Mouse (Mus musculus) kidney, embryonic 15.5 days (tissue): ENCODE measurements around the gene Pdpn. TPM values are rescaled to one million over a fixed set of nuclear protein-coding genes. Genes with fewer than 3 reads are reported as not detected.

Experiments used
- ATAC-seq: fragments of 200-750 bp; cut with Nextera tagmentation; replicated peaks from 2 replicates; pipeline ENCODE4 v1.8.0; 2017; ENCODE audit warnings: moderate TSS enrichment; ENCODE audit not compliant: low FRiP score
- H3K27ac ChIP-seq: fragments of 300-500 bp; sonication (generic); 2 replicates; pipeline ENCODE4 v1.5.1; 2015; ENCODE audit warnings: mild to moderate bottlenecking, inconsistent platforms
- H3K27me3 ChIP-seq: fragments of 300-500 bp; sonication (generic); 2 replicates; pipeline ENCODE4 v1.6.1; 2015; ENCODE audit warnings: inconsistent platforms
- H3K36me3 ChIP-seq: fragments of 300-500 bp; sonication (generic); 2 replicates; pipeline ENCODE4 v1.6.1; 2015; ENCODE audit warnings: inconsistent platforms
- H3K4me1 ChIP-seq: fragments of 300-500 bp; sonication (generic); 2 replicates; pipeline ENCODE4 v1.6.1; 2015; ENCODE audit warnings: inconsistent platforms
- H3K4me2 ChIP-seq: fragments of 300-500 bp; sonication (generic); 2 replicates; pipeline ENCODE4 v1.6.1; 2015; ENCODE audit warnings: moderate library complexity, mild to moderate bottlenecking, inconsistent platforms
- H3K4me3 ChIP-seq: fragments of 300-500 bp; sonication (generic); replicated peaks from 2 replicates; pipeline ENCODE4 v1.5.1; 2015; ENCODE audit warnings: mild to moderate bottlenecking, inconsistent platforms
- H3K9ac ChIP-seq: fragments of 300-500 bp; sonication (generic); 2 replicates; pipeline ENCODE4 v1.6.1; 2015; ENCODE audit warnings: mild to moderate bottlenecking, inconsistent platforms
- H3K9me3 ChIP-seq: fragments of 300-500 bp; sonication (generic); replicated peaks from 2 replicates; pipeline ENCODE4 v1.6.1; 2016; ENCODE audit warnings: inconsistent platforms
- WGBS: fragments of 180-500 bp; shearing (Covaris S2); methylation state at CpG from one replicate; pipeline ENCODE4 v1.1.7; 2015; ENCODE audit warnings: mixed read lengths; 5-methylcytosine and 5-hydroxymethylcytosine counted together
- polyA plus RNA-seq: library from polyadenylated mRNA; unstranded; fragments of >200 nt; fragmentation: Nextera tagmentation; extraction: Ambion mirVana; gene quantifications from 2 replicates; pipeline ENCODE4 v1.2.1, GENCODE M21; 2015

The Pdpn gene
- polyA plus RNA-seq, 1 experiment from 2014 or later, result 50.0 TPM

- Histone ChIP-seq H3K4me3 (no peak overlapping the region), H3K4me1 (peaks cover 10% of the 10 kb centered on the region; the same call in 1 of the 2 replicates), H3K36me3 (no peaks in the 10 kb centered on the region), H3K4me2 (peak overlapping the region; percentile 61), H3K9me3 (no peaks in the 10 kb centered on the region), H3K27ac (no peak overlapping the region), H3K9ac (no peak overlapping the region), H3K27me3 (no peaks in the 10 kb centered on the region)
- ATAC-seq, result peak; percentile 44; the same call in 1 of the 2 replicates
- 15% methylated on average over 9 of the region's 11 CpGs for WGBS
These were observed 25.0 kb upstream of the Pdpn start for GRCm38 (mm10) chr4:143324176-143324924.

GRCm38 (mm10) chr4:143313299-143313698, 13.9 kb upstream of the Pdpn start:
- no peak for ATAC-seq
- 56% methylated on average over 6 of the region's 6 CpGs for WGBS
- Histone ChIP-seq H3K27me3 (no peaks in the 10 kb centered on the region), H3K9me3 (no peaks in the 10 kb centered on the region), H3K27ac (no peak overlapping the region), H3K4me2 (no peak overlapping the region), H3K4me1 (no peaks in the 10 kb centered on the region), H3K36me3 (no peaks in the 10 kb centered on the region), H3K9ac (no peak overlapping the region), H3K4me3 (no peak overlapping the region)

DNA sequence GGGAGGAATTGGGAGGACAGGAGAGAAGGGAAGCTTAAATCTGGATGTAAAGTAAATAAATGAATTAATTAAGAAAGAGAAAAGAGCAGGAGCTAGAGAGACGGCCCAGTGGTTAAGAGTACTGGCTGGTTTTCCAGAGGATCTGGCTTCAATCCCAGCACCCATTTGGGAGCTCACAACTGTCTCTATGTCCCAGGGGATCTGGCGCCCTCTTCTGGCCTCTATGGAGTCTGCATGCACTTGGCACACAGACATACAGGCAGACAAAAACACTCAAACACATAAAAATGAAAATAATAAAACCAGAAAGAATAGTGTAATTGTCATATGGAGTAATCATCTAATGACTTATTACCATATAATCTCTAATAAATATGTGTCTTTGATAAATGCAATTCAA, 12.0 kb upstream of the Pdpn start:
- no peak overlapping the region for H3K4me3 ChIP-seq
- WGBS, result 63% methylated on average over 2 of the region's 2 CpGs
- H3K9ac ChIP-seq, result no peak overlapping the region
- ATAC-seq, result no peak
- H3K9me3 ChIP-seq, result no peaks in the 10 kb centered on the region
- H3K27ac ChIP-seq, result no peak overlapping the region
- no peaks in the 10 kb centered on the region for H3K27me3 ChIP-seq
- no peaks in the 10 kb centered on the region for H3K4me1 ChIP-seq
- no peak overlapping the region for H3K4me2 ChIP-seq
- H3K36me3 ChIP-seq, result no peaks in the 10 kb centered on the region

GRCm38 (mm10) chr4:143305987-143306772, 6.8 kb upstream of the Pdpn start:
- Histone ChIP-seq H3K9me3 (no peaks in the 10 kb centered on the region), H3K9ac (no peak overlapping the region), H3K4me3 (no peak overlapping the region), H3K4me2 (no peak overlapping the region), H3K4me1 (peaks cover 9% of the 10 kb centered on the region), H3K27ac (no peak overlapping the region), H3K36me3 (no peaks in the 10 kb centered on the region), H3K27me3 (no peaks in the 10 kb centered on the region)
- WGBS, result 53% methylated on average over 5 of the region's 5 CpGs
- ATAC-seq, result no peak

- H3K9me3 ChIP-seq, result no peaks in the 10 kb centered on the region
- H3K4me1 ChIP-seq, result peaks cover 20% of the 10 kb centered on the region
- H3K9ac ChIP-seq, result no peak overlapping the region
- 90% methylated on average over 4 of the region's 4 CpGs for WGBS
- H3K36me3 ChIP-seq, result no peaks in the 10 kb centered on the region
- no peak overlapping the region for H3K4me3 ChIP-seq
- no peak for ATAC-seq
- H3K27ac ChIP-seq, result no peak overlapping the region
- H3K4me2 ChIP-seq, result no peak overlapping the region
- H3K27me3 ChIP-seq, result peaks cover 5% of the 10 kb centered on the region; the same call in 1 of the 2 replicates
These were observed 5.7 kb upstream of the Pdpn start for GRCm38 (mm10) chr4:143305031-143305430.

- H3K27ac ChIP-seq, result no peak overlapping the region
- ATAC-seq, result no peak
- peaks cover 7% of the 10 kb centered on the region; the same call in 1 of the 2 replicates for H3K27me3 ChIP-seq
- no peaks in the 10 kb centered on the region for H3K9me3 ChIP-seq
- H3K4me1 ChIP-seq, result peaks cover 41% of the 10 kb centered on the region
- no peak overlapping the region for H3K4me3 ChIP-seq
- H3K36me3 ChIP-seq, result no peaks in the 10 kb centered on the region
- H3K9ac ChIP-seq, result no peak overlapping the region
- H3K4me2 ChIP-seq, result no peak overlapping the region
- 65% methylated on average over 11 of the region's 11 CpGs for WGBS
These were observed 3.0 kb upstream of the Pdpn start for GRCm38 (mm10) chr4:143302279-143302890.

GRCm38 (mm10) chr4:143301875-143302274, 2.5 kb upstream of the Pdpn start:
- Histone ChIP-seq H3K9ac (no peak overlapping the region), H3K9me3 (no peaks in the 10 kb centered on the region), H3K4me3 (no peak overlapping the region), H3K4me1 (peaks cover 46% of the 10 kb centered on the region), H3K4me2 (no peak overlapping the region), H3K27me3 (peaks cover 7% of the 10 kb centered on the region; the same call in 1 of the 2 replicates), H3K27ac (no peak overlapping the region), H3K36me3 (no peaks in the 10 kb centered on the region)
- no peak for ATAC-seq
- 60% methylated on average over 4 of the region's 4 CpGs for WGBS

GRCm38 (mm10) chr4:143301042-143301441, 1.7 kb upstream of the Pdpn start:
- no peak for ATAC-seq
- no peaks in the 10 kb centered on the region for H3K36me3 ChIP-seq
- H3K4me1 ChIP-seq, result peaks cover 53% of the 10 kb centered on the region
- peaks cover 7% of the 10 kb centered on the region; the same call in 1 of the 2 replicates for H3K27me3 ChIP-seq
- 24% methylated on average over 5 of the region's 5 CpGs for WGBS
- no peak overlapping the region for H3K9ac ChIP-seq
- no peak overlapping the region for H3K27ac ChIP-seq
- H3K4me2 ChIP-seq, result peak overlapping the region; percentile 66
- H3K4me3 ChIP-seq, result peak overlapping the region; percentile 49
- H3K9me3 ChIP-seq, result no peaks in the 10 kb centered on the region

GRCm38 (mm10) chr4:143300113-143300688, 837 bp upstream of the Pdpn start:
- WGBS, result 8% methylated on average over 12 of the region's 12 CpGs
- no peak for ATAC-seq
- H3K27ac ChIP-seq, result peak overlapping the region; percentile 48; the same call in 1 of the 2 replicates
- no peaks in the 10 kb centered on the region for H3K36me3 ChIP-seq
- H3K9ac ChIP-seq, result peak overlapping the region; percentile 39
- H3K9me3 ChIP-seq, result no peaks in the 10 kb centered on the region
- H3K4me2 ChIP-seq, result peak overlapping the region; percentile 66
- H3K4me3 ChIP-seq, result peak overlapping the region; percentile 49
- H3K27me3 ChIP-seq, result peaks cover 7% of the 10 kb centered on the region; the same call in 1 of the 2 replicates
- peaks cover 61% of the 10 kb centered on the region for H3K4me1 ChIP-seq

DNA sequence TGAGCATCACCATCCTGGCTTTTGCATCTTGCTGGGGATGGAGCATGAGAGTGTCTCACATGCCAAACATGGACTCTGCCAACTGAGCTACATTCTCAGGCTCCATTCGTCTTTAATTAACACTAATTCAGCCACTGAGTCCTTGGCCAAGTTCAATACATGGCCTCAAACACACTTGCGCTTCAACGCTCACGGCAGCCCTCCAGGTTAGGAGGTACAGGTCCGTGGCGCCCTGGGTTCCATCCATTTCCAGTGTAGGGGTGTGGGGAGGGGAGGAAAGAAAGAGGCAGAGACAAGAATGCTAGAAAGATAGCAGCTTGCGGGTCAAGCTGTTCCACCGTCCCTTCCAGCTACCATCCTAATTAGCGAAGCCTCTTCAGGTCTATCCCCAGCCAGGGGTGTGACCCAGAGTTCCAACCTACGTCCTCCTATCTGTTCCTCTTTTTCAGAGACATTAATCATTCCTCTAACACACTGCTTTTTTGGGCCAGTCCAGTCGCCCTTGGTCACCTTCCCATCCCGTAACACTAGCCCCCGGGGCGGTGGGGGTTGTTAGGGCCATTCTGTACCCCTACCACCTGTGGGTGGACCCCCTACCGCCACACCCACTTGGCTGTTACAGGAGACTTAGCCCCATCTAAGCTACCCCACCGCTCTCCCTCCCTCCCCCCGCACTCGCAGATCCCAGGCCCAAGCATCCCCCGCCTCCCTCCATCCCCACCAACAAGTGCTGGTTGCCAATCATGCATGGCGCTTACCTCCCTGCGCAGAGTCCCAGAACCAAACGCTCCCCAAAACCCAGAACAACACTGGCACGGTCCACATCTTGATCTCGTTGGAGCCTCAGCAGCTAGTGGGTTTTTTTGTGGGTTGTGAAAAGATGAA, 691 bp downstream of the Pdpn start:
- peak overlapping the region; percentile 87 for H3K27ac ChIP-seq
- peaks cover 72% of the 10 kb centered on the region for H3K4me1 ChIP-seq
- WGBS, result 5% methylated on average over 24 of the region's 24 CpGs

DNA sequence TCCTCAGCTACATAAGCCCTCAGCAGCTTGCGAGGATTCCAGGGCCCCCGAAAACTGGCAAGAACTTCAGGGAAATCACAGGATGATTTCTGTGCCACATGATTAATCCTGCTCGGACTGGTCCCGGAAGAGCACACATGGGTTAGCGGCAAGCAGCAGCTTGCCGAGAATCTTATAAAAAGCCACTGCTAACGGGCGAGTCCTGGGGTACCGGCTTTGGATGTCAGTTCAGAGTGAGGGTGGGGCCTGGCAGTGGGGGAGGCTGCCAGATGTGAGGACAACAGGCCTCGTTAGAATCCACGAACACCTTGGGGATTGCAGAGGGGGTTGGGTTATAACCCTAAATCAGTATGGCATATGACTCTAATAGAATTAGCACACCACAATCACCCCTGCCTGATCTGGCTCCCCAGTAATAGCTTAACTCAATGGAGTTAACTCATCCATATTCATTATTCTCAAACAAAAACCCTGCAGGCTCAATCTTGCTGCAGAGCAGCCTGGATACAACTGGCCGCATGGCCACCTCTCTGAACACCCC, 2.3 kb downstream of the Pdpn start:
- peaks cover 7% of the 10 kb centered on the region; the same call in 1 of the 2 replicates for H3K27me3 ChIP-seq
- H3K9ac ChIP-seq, result no peak overlapping the region
- peaks cover 4% of the 10 kb centered on the region; the same call in 1 of the 2 replicates for H3K36me3 ChIP-seq
- peak overlapping the region; percentile 31 for H3K4me3 ChIP-seq
- peaks cover 72% of the 10 kb centered on the region for H3K4me1 ChIP-seq
- WGBS, result 13% methylated on average over 12 of the region's 12 CpGs
- peak overlapping the region; percentile 58 for H3K27ac ChIP-seq
- no peaks in the 10 kb centered on the region for H3K9me3 ChIP-seq
- no peak for ATAC-seq
- peak overlapping the region; percentile 56 for H3K4me2 ChIP-seq

More for the DNA sequence above, 691 bp downstream of the Pdpn start:
- peak overlapping the region; percentile 35 for H3K9ac ChIP-seq
- peak overlapping the region; percentile 66 for H3K4me2 ChIP-seq
- peaks cover 7% of the 10 kb centered on the region; the same call in 1 of the 2 replicates for H3K27me3 ChIP-seq
- ATAC-seq, result peak; percentile 70
- no peaks in the 10 kb centered on the region for H3K36me3 ChIP-seq
- no peaks in the 10 kb centered on the region for H3K9me3 ChIP-seq
- peak overlapping the region; percentile 49 for H3K4me3 ChIP-seq
